Mouse (Mus musculus): ENCODE measurements around the gene Gm6904. TPM values are rescaled to one million over a fixed set of nuclear protein-coding genes. Genes with fewer than 3 reads are reported as not detected.
"Not testable (repeated sequence)": the region's sequence is repeated elsewhere in the genome, so short reads cannot be mapped to it uniquely, and the experiment has no call there.

Gm6904 gene
- total RNA-seq (2021) (under 1 TPM in 1 of 2 experiments, not detected in 1; 0.48 TPM), polyA plus RNA-seq (2012; rRNA removed) (not detected in 2 replicates)
- long read RNA-seq, result 0 reads

GRCm38 (mm10) chr14:59260056-59260455, at the start of gene Gm6904:
TSS of gene Gm6904 (minus strand) at chr14:59260216.
- peak; percentile 16 for DNase-seq

- DNase-seq, result peak; percentile 1
Observed at GRCm38 (mm10) chr14:59297391-59297790, 37.4 kb upstream of the Gm6904 start, which contains the start of gene Phf11a. TSS of gene Phf11a (minus strand) at chr14:59297522.

GRCm38 (mm10) chr14:59291769-59292168, 31.8 kb upstream of the Gm6904 start:
- DNase-seq, result not testable (repeated sequence)

GRCm38 (mm10) chr14:59274961-59275360, 14.9 kb upstream of the Gm6904 start:
- not testable (repeated sequence) for DNase-seq

- not testable (repeated sequence) for DNase-seq
Observed at GRCm38 (mm10) chr14:59255861-59256260, 4.2 kb downstream of the Gm6904 start.

GRCm38 (mm10) chr14:59250350-59250749, 9.7 kb downstream of the Gm6904 start:
- DNase-seq, result not testable (repeated sequence)

- DNase-seq, result no peak
Observed at GRCm38 (mm10) chr14:59233635-59234034, 26.4 kb downstream of the Gm6904 start.

- DNase-seq, result peak; percentile 75
Observed at GRCm38 (mm10) chr14:59232003-59232402, 28.0 kb downstream of the Gm6904 start.

- no peak for DNase-seq
Observed at GRCm38 (mm10) chr14:59230331-59230966, 29.6 kb downstream of the Gm6904 start.

- no peak for DNase-seq
Observed at GRCm38 (mm10) chr14:59229822-59230221, 30.2 kb downstream of the Gm6904 start.

GRCm38 (mm10) chr14:59226240-59226639, 33.8 kb downstream of the Gm6904 start:
- no peak for DNase-seq

GRCm38 (mm10) chr14:59219241-59219640, 40.8 kb downstream of the Gm6904 start:
- DNase-seq, result no peak

- no peak for DNase-seq
Observed at GRCm38 (mm10) chr14:59209816-59210215, 50.2 kb downstream of the Gm6904 start.

GRCm38 (mm10) chr14:59209003-59209402, 51.0 kb downstream of the Gm6904 start:
- DNase-seq, result no peak

GRCm38 (mm10) chr14:59205976-59206583, 53.9 kb downstream of the Gm6904 start:
- DNase-seq, result no peak

- DNase-seq, result no peak
Observed at GRCm38 (mm10) chr14:59205461-59205860, 54.6 kb downstream of the Gm6904 start.

- no peak for DNase-seq
Observed at GRCm38 (mm10) chr14:59201604-59202215, 58.3 kb downstream of the Gm6904 start.

GRCm38 (mm10) chr14:59200711-59201603, 59.1 kb downstream of the Gm6904 start, which contains the start of gene Rcbtb1:
TSS of gene Rcbtb1 (plus strand) at chr14:59201209.
- peak; percentile 98 for DNase-seq

Measured in adrenal gland, adult 2 months (tissue).